Mouse (Mus musculus) lung, postnatal 0 days (tissue): ENCODE measurements around the gene Inpp5a. TPM values are rescaled to one million over a fixed set of nuclear protein-coding genes. Genes with fewer than 3 reads are reported as not detected.

Experiments used
- ATAC-seq: fragments of 200-750 bp; cut with Nextera tagmentation; 2 replicates; pipeline ENCODE4 v1.8.0; 2017; ENCODE audit warnings: moderate library complexity
- DNase-seq: peaks from one replicate; pipeline ENCODE4 v3.0.0-alpha.2; 2016; ENCODE audit warnings: low spot score
- H3K27ac ChIP-seq: fragments of 300-500 bp; sonication (generic); 2 replicates; pipeline ENCODE4 v1.5.1; 2014; ENCODE audit warnings: antibody characterized with exemption, mild to moderate bottlenecking, low read length, mixed read lengths
- H3K27me3 ChIP-seq: fragments of 300-500 bp; sonication (generic); replicated peaks from 2 replicates; pipeline ENCODE4 v1.6.1; 2014; ENCODE audit warnings: low read length, mixed read lengths; ENCODE audit not compliant: insufficient read depth
- H3K36me3 ChIP-seq: fragments of 300-500 bp; sonication (generic); 2 replicates; pipeline ENCODE4 v1.6.1; 2014; ENCODE audit warnings: low read length, mixed read lengths; ENCODE audit not compliant: insufficient read depth
- H3K4me1 ChIP-seq: fragments of 300-500 bp; sonication (generic); 2 replicates; pipeline ENCODE4 v1.6.1; 2014; ENCODE audit warnings: antibody characterized with exemption, low read depth, low read length, mixed read lengths; ENCODE audit not compliant: insufficient read depth
- H3K4me2 ChIP-seq: fragments of 300-500 bp; sonication (generic); replicated peaks from 2 replicates; pipeline ENCODE4 v1.6.1; 2014; ENCODE audit warnings: low read depth, mild to moderate bottlenecking, low read length, moderate library complexity, mixed read lengths
- H3K4me3 ChIP-seq: fragments of 300-500 bp; sonication (generic); 2 replicates; pipeline ENCODE4 v1.5.1; 2014; ENCODE audit warnings: low read depth, low read length
- H3K9ac ChIP-seq: fragments of 300-500 bp; sonication (generic); replicated peaks from 2 replicates; pipeline ENCODE4 v1.6.1; 2014; ENCODE audit warnings: low read depth, mild to moderate bottlenecking
- H3K9me3 ChIP-seq: fragments of 300-500 bp; sonication (generic); 2 replicates; pipeline ENCODE4 v1.6.1; 2016; ENCODE audit warnings: low read length, mixed read lengths
- CTCF ChIP-seq: IDR thresholded peaks from 2 replicates; pipeline ENCODE4 v1.5.1; 2016; ENCODE audit warnings: antibody characterized with exemption, mild to moderate bottlenecking
- EP300 ChIP-seq: IDR thresholded peaks from 2 replicates; pipeline ENCODE4 v1.6.1; 2016; ENCODE audit warnings: antibody characterized with exemption, mild to moderate bottlenecking, control low read depth
- WGBS: fragments of 180-500 bp; shearing (Covaris S2); extraction: QIAGEN DNeasy Blood & Tissue Kit; methylation state at CpG from one replicate; pipeline ENCODE4 v1.1.7; 2014; 5-methylcytosine and 5-hydroxymethylcytosine counted together
- polyA plus RNA-seq: library from polyadenylated mRNA; unstranded; fragments of >200 nt; fragmentation: Nextera tagmentation; extraction: Ambion mirVana; gene quantifications from 2 replicates; pipeline ENCODE4 v1.2.1, GENCODE M21; 2015

Gene Inpp5a
- polyA plus RNA-seq, 1 experiment from 2014 or later = 41.3 TPM

DNA sequence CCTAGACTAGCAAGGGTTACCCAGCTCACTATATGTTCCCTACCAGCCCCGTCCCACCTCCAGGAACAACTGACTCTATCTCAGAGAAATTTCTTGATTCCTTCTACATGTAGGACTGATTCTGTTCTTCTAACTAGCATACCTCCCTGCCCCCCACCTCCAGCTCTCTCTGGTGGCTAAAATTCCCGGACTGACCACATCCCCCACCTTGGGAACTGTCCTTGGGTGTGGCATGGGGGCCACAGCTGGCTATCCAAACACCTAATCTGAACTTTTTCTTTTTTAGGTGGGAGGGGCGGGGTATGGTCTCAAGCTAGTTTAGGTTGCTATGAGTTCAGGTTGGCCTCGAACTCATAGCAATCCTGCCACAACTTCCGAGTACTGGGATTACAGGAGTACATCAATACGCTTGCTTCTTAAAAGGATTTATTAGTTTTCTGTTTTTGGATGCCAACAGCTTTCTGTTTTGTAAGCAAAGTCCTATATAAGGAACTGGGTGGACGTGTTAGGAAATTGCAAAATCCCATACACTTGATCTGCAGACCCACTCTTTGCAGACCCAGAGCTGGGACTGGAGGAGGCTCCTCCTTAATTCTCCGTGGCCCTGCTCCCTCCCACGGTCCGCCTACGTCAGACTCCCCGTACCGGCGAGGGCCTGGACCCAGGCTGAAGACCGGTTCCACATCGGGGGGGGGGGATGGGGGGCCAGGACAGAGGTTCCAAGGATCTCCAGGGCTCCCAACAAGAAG is 814 bp upstream of the Inpp5a start:
- no peaks in the 10 kb centered on the region for H3K27me3 ChIP-seq
- WGBS = 15% methylated on average over 16 of the region's 16 CpGs
- peaks cover 30% of the 10 kb centered on the region for H3K4me1 ChIP-seq
- peak overlapping the region; percentile 54 for H3K4me2 ChIP-seq
- peak overlapping the region; percentile 72; the same call in 1 of the 2 replicates for H3K9ac ChIP-seq
- peak overlapping the region; percentile 54 for H3K4me3 ChIP-seq
- H3K36me3 ChIP-seq = no peaks in the 10 kb centered on the region
- TF ChIP-seq EP300 (peak; percentile 77), CTCF (no peak)
- DNase-seq (peak; percentile 96), ATAC-seq (peak; percentile 69)
- H3K27ac ChIP-seq = peak overlapping the region; percentile 92
- no peaks in the 10 kb centered on the region for H3K9me3 ChIP-seq

DNA sequence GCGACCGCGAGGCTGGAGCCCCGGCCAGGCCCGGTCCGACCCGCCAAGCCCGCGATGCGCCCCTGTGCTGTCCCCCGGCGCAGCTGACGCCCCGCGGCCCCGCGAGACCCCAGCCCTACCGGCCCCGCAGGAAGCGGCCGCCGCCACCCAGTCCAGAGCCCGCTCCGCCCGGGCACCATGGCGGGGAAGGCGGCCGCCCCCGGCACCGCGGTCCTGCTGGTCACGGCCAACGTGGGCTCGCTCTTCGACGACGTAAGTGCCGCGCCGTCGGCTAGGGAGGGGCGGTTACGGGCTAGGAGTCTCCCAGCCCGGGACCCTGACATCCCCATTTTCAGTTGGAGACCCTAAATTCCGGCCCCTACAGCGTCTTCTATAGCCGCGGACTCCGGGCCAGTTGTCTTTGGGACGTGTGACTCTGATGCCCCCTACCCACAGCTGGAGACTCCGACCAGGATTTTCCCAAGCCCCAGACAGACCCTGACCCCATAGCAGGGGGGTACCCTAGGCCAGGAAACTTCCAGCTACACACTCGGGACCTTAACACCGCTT is 378 bp downstream of the Inpp5a start:
- Histone ChIP-seq H3K9me3 (no peaks in the 10 kb centered on the region), H3K9ac (peak overlapping the region; percentile 92), H3K4me1 (peaks cover 32% of the 10 kb centered on the region), H3K4me3 (peak overlapping the region; percentile 97), H3K36me3 (no peaks in the 10 kb centered on the region), H3K27ac (peak overlapping the region; percentile 86), H3K27me3 (no peaks in the 10 kb centered on the region), H3K4me2 (peak overlapping the region; percentile 84)
- no peak for DNase-seq
- TF ChIP-seq CTCF (peak; percentile 34; the same call in 1 of the 2 replicates), EP300 (no peak)
- peak; percentile 23 for ATAC-seq
- whole genome bisulfite sequencing = 1% methylated on average over 17 of the region's 53 CpGs

DNA sequence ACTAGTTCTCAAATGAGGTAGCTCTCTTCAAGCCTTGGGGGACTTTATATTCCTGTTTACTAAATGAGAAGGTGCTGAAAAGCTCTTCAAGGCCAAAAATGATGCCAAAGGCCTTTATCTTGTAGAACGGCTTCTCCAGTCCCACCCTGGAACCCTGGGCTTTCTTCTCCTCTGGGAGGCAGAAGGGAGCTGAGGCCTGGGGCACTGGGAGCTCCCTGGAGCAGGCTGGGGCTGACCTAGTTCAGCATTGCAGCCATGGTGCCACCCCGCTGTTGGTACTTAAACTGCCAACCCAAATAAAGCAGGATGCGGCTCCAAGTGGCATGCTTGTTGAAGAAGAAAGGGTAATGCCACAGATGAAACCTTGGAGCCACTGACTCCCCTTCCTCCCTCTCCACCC is 1.5 kb downstream of the Inpp5a start:
- Histone ChIP-seq H3K27ac (no peak overlapping the region), H3K9me3 (no peaks in the 10 kb centered on the region), H3K27me3 (no peaks in the 10 kb centered on the region), H3K9ac (peak overlapping the region; percentile 92; the same call in 1 of the 2 replicates), H3K36me3 (no peaks in the 10 kb centered on the region), H3K4me2 (peak overlapping the region; percentile 84), H3K4me3 (peak overlapping the region; percentile 97), H3K4me1 (peaks cover 42% of the 10 kb centered on the region)
- no peak for ATAC-seq
- TF ChIP-seq CTCF (peak; percentile 57), EP300 (no peak)
- DNase-seq = no peak
- 50% methylated on average over 3 of the region's 3 CpGs for WGBS

DNA sequence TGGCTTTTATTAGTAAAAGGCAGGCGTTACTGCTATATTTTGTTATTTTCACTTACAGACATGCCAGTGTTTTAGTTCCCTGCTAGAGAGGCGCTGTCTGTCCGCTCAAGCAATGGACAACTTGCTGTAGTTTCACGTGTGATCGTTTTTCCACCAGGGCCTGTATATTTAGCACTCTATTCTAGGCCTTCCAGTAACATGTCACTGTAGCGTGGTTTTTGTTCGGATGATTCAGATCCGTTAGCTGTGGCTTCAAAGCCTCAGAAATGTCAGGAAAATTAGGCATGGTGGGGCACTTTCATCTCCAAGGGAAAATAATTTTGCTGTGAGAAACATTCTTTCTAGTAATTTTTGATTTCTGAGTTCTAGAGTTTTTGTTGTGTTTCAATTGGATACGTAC is 2.0 kb downstream of the Inpp5a start:
- peak overlapping the region; percentile 92; the same call in 1 of the 2 replicates for H3K9ac ChIP-seq
- H3K4me1 ChIP-seq = peaks cover 42% of the 10 kb centered on the region
- no peaks in the 10 kb centered on the region for H3K9me3 ChIP-seq
- ATAC-seq = no peak
- H3K4me2 ChIP-seq = peak overlapping the region; percentile 84
- no peak overlapping the region for H3K27ac ChIP-seq
- H3K4me3 ChIP-seq = peak overlapping the region; percentile 97; the same call in 1 of the 2 replicates
- TF ChIP-seq CTCF (no peak), EP300 (no peak)
- WGBS = 68% methylated on average over 9 of the region's 9 CpGs
- H3K36me3 ChIP-seq = no peaks in the 10 kb centered on the region
- H3K27me3 ChIP-seq = no peaks in the 10 kb centered on the region
- DNase-seq = no peak

DNA sequence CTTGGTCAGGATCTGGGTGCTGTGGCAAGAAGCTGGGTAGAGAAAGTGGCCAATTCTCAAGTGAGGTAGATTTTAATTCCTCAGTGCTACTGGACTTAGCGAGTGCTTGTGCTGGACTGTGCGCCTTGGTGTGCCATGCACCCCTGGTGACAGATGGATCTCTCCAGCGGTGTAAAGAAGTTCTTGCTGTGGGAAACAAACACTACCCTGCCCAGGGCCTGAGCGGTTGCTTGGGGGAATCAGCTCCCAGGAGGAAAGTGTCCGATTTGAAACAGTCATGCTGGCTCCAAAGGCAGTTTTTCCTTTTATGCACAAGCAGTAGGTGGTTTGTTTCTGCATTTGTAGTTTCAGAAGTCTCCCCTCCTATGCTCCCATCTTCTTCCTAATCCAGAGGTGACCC is 2.8 kb downstream of the Inpp5a start:
- 59% methylated on average over 5 of the region's 5 CpGs for WGBS

DNA sequence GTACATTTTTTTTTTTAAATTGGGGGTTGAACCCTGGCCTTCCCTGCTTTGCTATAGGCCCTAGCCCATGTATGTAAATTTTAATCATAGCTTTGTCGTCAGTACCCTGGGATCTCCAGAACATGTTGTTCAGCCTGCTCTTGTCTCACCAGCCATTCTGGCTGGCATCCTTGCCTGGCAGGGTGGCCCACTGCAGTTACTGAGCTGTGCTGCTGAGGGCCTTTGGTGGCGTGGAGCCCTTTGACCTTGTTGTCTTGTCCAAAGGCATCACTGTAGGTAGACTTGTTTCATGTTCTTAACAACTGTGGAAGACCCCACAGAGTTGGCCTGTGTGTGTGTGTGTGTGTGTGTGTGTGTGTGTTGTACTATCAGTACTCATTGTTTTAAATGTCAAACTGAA is 3.2 kb downstream of the Inpp5a start:
- H3K27me3 ChIP-seq = no peaks in the 10 kb centered on the region
- ATAC-seq (no peak), DNase-seq (no peak)
- peaks cover 42% of the 10 kb centered on the region for H3K4me1 ChIP-seq
- 0 out of 2 replicates have a peak overlapping the region, but pooled peaks have one; percentile 14 for H3K4me3 ChIP-seq
- TF ChIP-seq EP300 = no peak
- TF ChIP-seq CTCF = no peak
- 63% methylated on average over 2 of the region's 2 CpGs for WGBS
- H3K9me3 ChIP-seq = no peaks in the 10 kb centered on the region
- no peaks in the 10 kb centered on the region for H3K36me3 ChIP-seq
- peak overlapping the region; percentile 84 for H3K4me2 ChIP-seq
- no peak overlapping the region for H3K9ac ChIP-seq
- no peak overlapping the region; the same call in 1 of the 2 replicates for H3K27ac ChIP-seq

More for the DNA sequence above, 2.8 kb downstream of the Inpp5a start:
- DNase-seq = no peak
- no peak for TF ChIP-seq EP300
- no peak for TF ChIP-seq CTCF
- Histone ChIP-seq H3K4me2 (peak overlapping the region; percentile 84), H3K27ac (no peak overlapping the region), H3K27me3 (no peaks in the 10 kb centered on the region), H3K36me3 (no peaks in the 10 kb centered on the region), H3K4me3 (peak overlapping the region; percentile 14; the same call in 1 of the 2 replicates), H3K4me1 (peaks cover 42% of the 10 kb centered on the region), H3K9ac (no peak overlapping the region), H3K9me3 (no peaks in the 10 kb centered on the region)
- no peak for ATAC-seq
